ENCODE assay signal across 19 mouse cellular contexts in the genomic region with DNA sequence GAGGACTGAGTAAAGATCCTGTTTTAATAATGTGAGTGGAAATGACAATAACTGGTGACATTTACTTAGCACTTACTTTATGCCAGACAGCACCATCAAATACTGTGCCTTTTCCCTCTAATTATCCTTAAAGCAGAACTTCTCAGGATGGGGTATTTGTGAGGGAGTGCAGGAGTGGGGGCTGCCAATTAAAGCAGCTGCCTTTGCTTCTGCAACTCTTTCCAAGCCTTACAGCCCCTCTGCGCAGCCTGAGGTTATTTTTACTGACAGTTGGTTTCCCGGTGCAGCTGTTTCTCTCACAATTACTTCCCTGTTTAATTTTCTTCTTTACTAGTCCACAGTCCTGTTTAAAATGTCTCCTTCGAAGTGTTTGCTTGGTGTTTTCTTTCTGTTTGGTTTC.
DNase-seq lines count a peak whose midpoint lies in the region; ATAC-seq and TF ChIP-seq lines count a peak whose summit lies in the region.
"Had no signal": no experiment of that assay in that cellular context is flagged by ENCODE, and none has a peak within 500 bp of the region (broad histone marks: within the 10 kb centered on the region; RNA-seq: fewer than 3 reads in every experiment).

No protein-coding gene starts in this region.

- DNase-seq in embryo, embryonic 10.5 days (ENCODE audit: low spot score) = peak; percentile 1
- no peak for DNase-seq in embryo, embryonic 9.5 days (ENCODE audit: extremely low spot score)
- DNase-seq in left cerebral cortex, postnatal 4 days = peak; percentile 2
- no peak for DNase-seq in left cerebral cortex, adult 8-10 months (ENCODE audit: low spot score in 2 of 2)
- DNase-seq in retina, embryonic 14.5 days (ENCODE audit: low spot score) = peak; percentile 27
- DNase-seq in thymus, adult 2 months = no peak
- DNase-seq in thymus, postnatal 25 days = no peak
- DNase-seq: adrenal gland, postnatal 10 days; cerebellum, adult 8-10 months; kidney, adult 18-20 months; kidney, postnatal 14 days; right cerebral cortex, postnatal 4 days; thymus, postnatal 36 days had no signal

- no peak for TF ChIP-seq CTCF in thymus, adult 2 months (IDR thresholded peaks at IDR 0.05; ENCODE audit: borderline replicate concordance, control insufficient read depth, extremely low read depth, insufficient read depth, low read length, poor library complexity)

- WGBS in thymus, adult 2 months = 16% methylated on average over 3 of the region's 3 CpGs

- H3K4me1 ChIP-seq in thymus, adult 2 months (replicated peaks; ENCODE audit: control insufficient read depth, insufficient read depth, low read length) = no peaks in the 10 kb centered on the region
- H3K4me1 ChIP-seq: heart, embryonic 12.5 days; lung, embryonic 15.5 days had no signal

- H3K4me3 ChIP-seq in thymus, adult 2 months (ENCODE audit: control insufficient read depth, insufficient read depth, low read length) = no peak overlapping the region
- H3K4me3 ChIP-seq: erythroblast, embryonic 14.5 days; heart, embryonic 12.5 days; lung, embryonic 15.5 days; megakaryocyte, embryonic 14.5 days had no signal

- H3K27me3 ChIP-seq in thymus, adult 2 months (ENCODE audit: control insufficient read depth, insufficient read depth, low read length) = no peaks in the 10 kb centered on the region

- ATAC-seq in granulocyte monocyte progenitor cell, adult 5-6 weeks (replicated peaks; ENCODE audit: poor library complexity, severe bottlenecking) = peak; percentile 59
- ATAC-seq: midbrain, embryonic 16.5 days had no signal

- no peak for TF ChIP-seq POLR2A in thymus, adult 2 months (IDR thresholded peaks at IDR 0.05; ENCODE audit: control insufficient read depth, extremely low read depth, insufficient read depth, low read length, poor library complexity)

- intact Hi-C loops in left cerebral cortex, postnatal 4 days (cut with DNase I) = no loop called here

- H3K27ac ChIP-seq in thymus, adult 2 months (ENCODE audit: control insufficient read depth, insufficient read depth, low read length) = no peak overlapping the region
- H3K27ac ChIP-seq: lung, embryonic 15.5 days had no signal

- H3K36me3 ChIP-seq in thymus, adult 2 months (ENCODE audit: control insufficient read depth, insufficient read depth, low read length) = no peaks in the 10 kb centered on the region
- H3K36me3 ChIP-seq: heart, embryonic 12.5 days; lung, embryonic 15.5 days had no signal

Comparison
In these comparisons a context has a peak if more than half of its experiments do, and no peak if none do; other contexts are left out.
1. DNase-seq: peak in embryo, embryonic 10.5 days (single experiment), left cerebral cortex, postnatal 4 days (single experiment) and retina, embryonic 14.5 days (single experiment); none in embryo, embryonic 9.5 days (single experiment), left cerebral cortex, adult 8-10 months (0 of 2), thymus, adult 2 months (single experiment) and thymus, postnatal 25 days (single experiment).